Mouse (Mus musculus) T-helper 17 cell (primary cell): Measurements from ENCODE around the gene Tmem273.

Experiments used
- in situ Hi-C, 2 experiments: fragments of 300-600 bp; cut with MboI, MseI; formaldehyde crosslinking; loops; 1 replicate in 1 of 2; 2 replicates in 1 of 2; pipeline ENCODE4 v1.15.1; 2025; ENCODE audit warnings: high pct_unique_total_duplicates in 2 of 2

Tmem273 gene

DNA sequence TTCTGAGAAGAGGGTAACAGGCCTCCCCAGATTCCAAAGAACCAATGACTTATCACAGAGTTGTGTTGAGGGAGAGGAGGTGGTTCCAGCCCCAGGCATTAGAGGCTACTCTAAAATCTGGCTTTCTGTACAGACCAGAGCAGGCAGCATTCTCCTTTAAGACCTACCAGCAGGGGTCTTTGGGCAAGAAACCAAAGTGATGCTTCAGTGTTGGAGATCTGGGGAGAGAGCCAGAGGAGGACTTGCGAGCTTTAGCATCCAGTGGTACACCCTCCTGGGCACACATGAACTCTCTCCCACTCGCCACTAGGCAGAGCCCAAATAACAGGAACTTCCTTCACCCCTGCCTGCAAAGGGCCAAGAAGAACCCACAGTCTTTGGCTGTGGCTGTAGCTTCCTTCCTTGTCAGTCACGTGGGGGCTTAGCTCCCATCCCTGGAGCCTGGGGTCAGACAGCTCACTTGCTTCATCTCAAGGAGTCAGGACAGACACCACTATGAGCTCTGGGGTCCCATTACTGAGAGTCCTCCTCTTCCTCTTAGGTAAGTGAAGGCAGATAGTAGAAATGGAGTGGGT is at the start of gene Tmem273:
TSS of gene Tmem273 (plus strand) at position 408 of the 575 bp plus-strand sequence.
- in situ Hi-C loops, result no loop called here

- in situ Hi-C loops, result no loop called here
These were observed 49.2 kb upstream of the Tmem273 start for GRCm38 (mm10) chr14:32736561-32736960.

DNA sequence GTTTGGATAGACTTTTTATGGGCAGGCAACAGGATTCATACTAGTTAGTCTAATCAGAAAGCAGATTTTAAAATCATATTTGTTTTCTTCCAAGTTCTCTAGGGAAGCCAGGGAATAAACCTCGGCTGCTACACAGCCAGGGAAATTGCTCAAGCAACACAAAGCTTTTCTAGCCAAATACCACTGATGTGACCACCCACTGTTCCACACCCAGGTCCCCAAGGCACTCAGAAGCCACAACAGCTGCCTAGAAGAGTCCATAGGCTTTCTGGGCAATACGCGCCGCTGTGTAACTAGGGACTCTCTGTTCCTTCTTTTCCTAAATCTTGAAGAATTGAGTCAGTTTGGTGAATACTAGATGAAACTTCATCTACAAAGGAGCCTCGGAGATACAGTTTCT is 47.2 kb upstream of the Tmem273 start:
- in situ Hi-C loops, result no loop called here

- in situ Hi-C loops, result no loop called here
These were observed 37.2 kb upstream of the Tmem273 start for GRCm38 (mm10) chr14:32748519-32748918.

DNA sequence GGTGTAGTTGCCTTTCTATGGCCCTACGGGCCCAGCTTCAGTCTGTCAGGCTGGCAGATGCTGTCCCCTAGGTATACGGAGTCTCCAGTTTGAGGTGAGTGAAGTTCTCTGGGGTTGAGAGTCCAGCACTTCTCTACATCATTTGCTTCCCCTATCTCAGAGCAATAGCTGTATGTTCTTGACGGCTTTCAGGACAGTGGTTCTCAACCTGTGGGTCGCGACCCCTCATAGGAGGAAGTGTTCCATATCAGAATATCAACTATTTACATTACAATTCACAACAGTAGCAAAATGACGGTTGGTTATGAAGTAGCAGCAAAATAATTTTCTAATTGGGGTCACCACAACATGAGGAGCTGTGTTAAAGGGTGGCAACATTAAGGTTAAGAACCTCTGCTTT is 35.0 kb upstream of the Tmem273 start:
- in situ Hi-C loops, result no loop called here

GRCm38 (mm10) chr14:32754286-32754685 is 31.5 kb upstream of the Tmem273 start:
- in situ Hi-C loops, result no loop called here

GRCm38 (mm10) chr14:32762177-32762576 is 23.6 kb upstream of the Tmem273 start:
- in situ Hi-C loops, result no loop called here

DNA sequence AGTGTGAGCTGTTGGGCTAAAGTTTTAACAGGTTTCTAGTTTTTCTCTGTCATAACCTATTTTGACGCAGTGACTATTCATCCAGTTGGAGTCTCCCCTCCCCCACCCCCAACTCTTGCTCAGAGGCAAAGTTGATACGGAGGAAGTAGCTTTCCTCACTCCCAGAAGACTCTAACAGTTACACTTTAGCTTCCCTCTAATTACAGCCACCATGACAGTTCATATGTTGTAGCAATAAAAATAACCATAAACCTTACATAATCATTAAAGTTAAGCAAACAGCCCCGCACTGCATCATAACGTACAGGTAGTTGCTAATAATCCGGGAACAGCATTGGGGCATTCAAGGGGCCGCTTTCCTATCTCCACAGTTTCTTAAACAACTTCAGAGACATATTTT is 15.2 kb upstream of the Tmem273 start:
- in situ Hi-C loops, result no loop called here

DNA sequence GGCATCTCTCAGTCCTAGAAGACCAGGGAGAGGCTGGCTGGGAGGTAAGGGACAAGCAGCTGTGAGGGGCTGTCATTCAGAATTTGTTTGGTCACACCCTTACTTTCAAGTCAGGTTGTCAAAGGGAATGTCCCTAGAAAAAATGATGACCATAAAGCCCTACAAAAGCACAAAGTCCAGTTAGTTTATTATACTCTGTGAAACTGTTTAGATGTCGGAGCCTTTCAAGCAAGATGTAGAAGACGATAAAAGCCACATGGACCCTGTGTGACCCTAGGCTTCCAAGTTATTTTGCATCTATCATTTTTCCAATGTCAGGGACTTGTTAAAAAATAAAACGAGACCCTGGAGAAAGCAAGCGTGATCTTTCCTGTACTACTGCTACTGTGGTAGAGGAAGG is 13.7 kb upstream of the Tmem273 start:
- in situ Hi-C loops, result no loop called here

GRCm38 (mm10) chr14:32772791-32773190 is 13.0 kb upstream of the Tmem273 start:
- in situ Hi-C loops, result no loop called here

DNA sequence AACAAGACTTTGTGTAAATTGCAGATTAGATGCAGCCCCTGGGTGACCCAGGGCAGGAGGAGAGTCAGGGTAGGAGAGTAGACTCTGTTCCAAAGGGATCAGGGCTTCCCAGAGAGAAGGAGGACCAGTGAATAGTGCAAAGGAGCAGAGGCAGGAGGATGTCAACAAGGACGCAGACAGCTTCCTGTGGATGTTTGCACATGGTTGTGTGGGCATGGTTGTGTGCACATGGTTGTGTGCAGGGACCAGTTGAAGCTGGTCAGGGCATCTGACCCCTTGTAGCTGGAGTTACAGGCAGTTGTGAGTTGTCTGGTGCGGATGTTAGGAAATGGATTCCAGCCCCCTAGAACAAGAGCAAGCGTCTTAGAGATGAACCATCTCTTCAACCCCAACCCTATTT is 12.3 kb upstream of the Tmem273 start:
- in situ Hi-C loops, result no loop called here

DNA sequence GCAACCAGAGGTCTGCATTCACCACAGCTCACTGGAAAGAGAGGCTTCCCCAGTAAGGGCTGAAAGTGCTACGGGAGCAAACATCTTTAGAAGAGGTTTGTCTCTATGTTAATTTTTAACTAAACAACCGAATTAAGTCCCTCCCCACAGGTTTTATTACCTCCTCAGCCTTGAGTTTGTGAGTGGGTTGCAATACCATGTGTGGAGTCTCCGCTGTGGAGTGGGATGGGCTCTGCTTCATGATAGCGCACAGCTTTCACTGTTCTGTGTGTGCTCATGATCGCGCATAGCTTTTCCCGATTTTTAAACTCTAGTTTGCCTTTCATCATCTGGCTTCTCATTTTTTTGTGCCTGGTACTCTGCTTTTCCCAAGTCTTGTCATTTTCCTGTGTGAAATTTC is 9.7 kb upstream of the Tmem273 start:
- in situ Hi-C loops, result no loop called here

DNA sequence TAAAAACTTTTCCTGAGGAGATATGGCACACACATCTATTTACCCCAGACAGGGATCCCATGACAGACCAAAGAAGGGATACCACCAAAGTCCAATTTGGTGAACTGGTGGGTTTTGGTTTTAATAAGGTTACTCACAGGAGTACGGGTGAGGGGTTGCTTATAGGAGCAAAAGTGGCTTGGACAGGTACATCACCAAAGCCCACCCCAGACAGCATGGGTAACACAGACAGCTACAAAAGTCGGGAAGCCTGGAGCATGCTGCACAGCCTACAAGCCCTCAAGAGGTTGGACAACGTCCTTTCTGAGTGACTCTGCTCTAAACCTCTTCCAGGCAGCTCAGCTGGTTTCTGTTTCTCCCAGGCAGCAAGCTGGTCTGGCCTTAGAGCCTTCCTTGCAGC is 7.4 kb upstream of the Tmem273 start:
- in situ Hi-C loops, result no loop called here

- in situ Hi-C loops, result no loop called here
These were observed 2.9 kb upstream of the Tmem273 start for GRCm38 (mm10) chr14:32782866-32783265.

DNA sequence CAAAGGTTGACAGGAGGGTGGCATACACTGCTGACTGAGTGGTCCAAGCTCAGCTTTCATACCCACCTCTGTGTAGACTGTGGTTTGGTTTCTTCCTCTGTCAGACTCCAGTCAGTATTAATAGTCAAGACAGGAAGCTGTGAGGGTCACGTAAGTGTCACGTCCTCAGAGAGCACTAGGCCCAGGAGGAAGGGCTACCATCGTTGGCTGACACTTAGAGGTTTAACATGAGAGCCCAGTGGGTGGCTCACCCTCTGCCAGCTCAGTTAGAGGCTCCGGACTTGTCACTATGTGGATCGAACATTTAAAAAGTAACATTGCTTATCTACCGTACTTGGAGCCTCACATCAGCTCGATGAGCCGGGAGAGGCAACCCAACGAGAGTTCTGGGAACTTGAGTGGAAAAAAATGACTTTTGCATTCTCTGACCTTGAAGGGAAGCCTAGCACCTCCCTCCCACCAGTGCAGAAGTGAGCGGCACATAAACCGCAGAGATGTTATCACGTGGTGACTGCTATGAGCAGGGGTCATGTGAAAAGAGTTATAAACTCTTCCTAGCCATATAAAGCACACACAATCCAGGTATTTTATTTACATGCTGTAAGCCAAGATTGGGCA is 1.5 kb upstream of the Tmem273 start:
- in situ Hi-C loops, result no loop called here

DNA sequence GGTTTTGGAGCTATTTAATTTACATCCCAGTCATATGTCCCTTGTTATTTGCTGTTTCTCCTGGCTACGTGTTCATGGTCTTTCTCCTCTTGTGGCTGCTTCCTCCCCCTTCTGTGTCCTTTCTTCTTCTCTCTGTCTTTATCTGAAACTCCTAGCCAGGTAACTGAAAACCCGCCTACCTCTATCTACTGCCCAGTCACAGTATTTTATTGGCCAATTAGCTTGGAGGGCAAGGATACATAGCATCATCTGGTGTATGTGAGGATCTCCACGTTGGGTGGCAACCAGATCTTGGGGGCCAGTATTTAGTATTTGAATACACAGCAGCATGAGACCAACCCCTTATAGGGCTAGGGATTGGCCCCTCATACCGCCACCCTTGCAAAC is 1.0 kb upstream of the Tmem273 start:
- in situ Hi-C loops, result no loop called here

- in situ Hi-C loops, result no loop called here
These were observed 1.9 kb downstream of the Tmem273 start for GRCm38 (mm10) chr14:32787691-32788090.

DNA sequence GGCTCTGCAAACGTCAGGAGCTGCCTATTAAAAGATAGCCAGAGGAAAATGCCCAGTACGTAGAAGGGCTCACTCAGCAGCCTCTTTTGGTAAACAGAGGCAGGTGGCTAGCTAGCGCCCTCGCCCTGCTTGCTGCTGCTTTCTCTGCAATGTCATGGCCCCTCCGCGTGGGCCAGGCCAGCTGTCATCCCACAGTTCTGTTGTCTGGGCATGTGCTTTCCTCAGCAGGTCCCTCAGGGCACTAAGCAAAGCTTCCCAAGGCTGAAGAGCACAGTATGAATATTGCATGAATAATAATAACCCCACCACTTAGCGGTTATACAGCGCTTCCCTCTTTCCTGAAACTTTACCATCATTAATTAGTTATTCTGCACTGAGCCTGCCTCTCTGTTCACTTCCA is 10.6 kb downstream of the Tmem273 start:
- in situ Hi-C loops, result loop anchor here (10.0 kb wide), 2 partner anchors 922 to 1858 kb away; no protein-coding TSS in a partner anchor

DNA sequence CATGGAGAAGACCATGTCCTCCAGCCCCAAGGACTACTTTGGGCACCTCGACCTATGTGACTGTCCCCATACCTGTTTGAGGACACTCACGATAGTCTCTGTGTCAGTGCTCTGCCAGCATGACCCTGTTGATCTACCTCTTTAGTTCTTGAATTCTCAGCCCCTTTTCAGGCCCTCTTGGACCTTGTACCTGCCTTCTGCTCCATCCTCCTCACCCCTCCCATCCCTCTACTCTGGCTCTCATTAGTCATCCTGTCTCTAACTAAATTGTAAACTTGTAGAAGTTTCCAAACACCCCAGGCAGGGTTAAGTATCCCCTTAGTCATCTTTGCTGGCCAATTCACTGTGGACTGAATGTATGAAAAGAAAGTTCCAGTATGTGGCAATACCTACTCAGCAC is 12.0 kb downstream of the Tmem273 start:
- in situ Hi-C loops, result loop anchor here (10.0 kb wide), 2 partner anchors 923 to 1857 kb away; no protein-coding TSS in a partner anchor

GRCm38 (mm10) chr14:32798355-32798754 is 12.6 kb downstream of the Tmem273 start:
- in situ Hi-C loops, result loop anchor here (10.0 kb wide), 2 partner anchors 924 to 1856 kb away; no protein-coding TSS in a partner anchor

- in situ Hi-C loops, result no loop called here
These were observed 14.3 kb downstream of the Tmem273 start for GRCm38 (mm10) chr14:32800048-32800447.

- in situ Hi-C loops, result no loop called here
These were observed 15.4 kb downstream of the Tmem273 start for GRCm38 (mm10) chr14:32801016-32801661.

- in situ Hi-C loops, result no loop called here
These were observed 15.9 kb downstream of the Tmem273 start for GRCm38 (mm10) chr14:32801662-32802024.
